Mouse (Mus musculus) stomach, postnatal 0 days (tissue): Measurements from ENCODE around the gene Sept9. TPM values are rescaled to one million over a fixed set of nuclear protein-coding genes. Genes with fewer than 3 reads are reported as not detected.

Experiments used
- ATAC-seq: fragments of 200-750 bp; cut with Nextera tagmentation; 2 replicates; pipeline ENCODE4 v1.8.0; 2017; ENCODE audit not compliant: low FRiP score, low TSS enrichment
- DNase-seq: peaks from one replicate; pipeline ENCODE4 v3.0.0-alpha.2; 2016; ENCODE audit warnings: low spot score
- H3K27ac ChIP-seq: fragments of 300-500 bp; sonication (generic); replicated peaks from 2 replicates; pipeline ENCODE4 v1.5.1; 2014; ENCODE audit warnings: mild to moderate bottlenecking, control low read depth
- H3K27me3 ChIP-seq: fragments of 300-500 bp; sonication (generic); 2 replicates; pipeline ENCODE4 v1.6.1; 2014; ENCODE audit warnings: low read length; ENCODE audit not compliant: control insufficient read depth, insufficient read depth
- H3K36me3 ChIP-seq: fragments of 300-500 bp; sonication (generic); 2 replicates; pipeline ENCODE4 v1.6.1; 2014; ENCODE audit warnings: low read length, mixed read lengths; ENCODE audit not compliant: control insufficient read depth, insufficient read depth
- H3K4me1 ChIP-seq: fragments of 300-500 bp; sonication (generic); replicated peaks from 2 replicates; pipeline ENCODE4 v1.6.1; 2014; ENCODE audit warnings: antibody characterized with exemption; ENCODE audit not compliant: control insufficient read depth, insufficient read depth
- H3K4me2 ChIP-seq: fragments of 300-500 bp; sonication (generic); replicated peaks from 2 replicates; pipeline ENCODE4 v1.6.1; 2014; ENCODE audit warnings: low read depth, mild to moderate bottlenecking, control low read depth, moderate library complexity
- H3K4me3 ChIP-seq: fragments of 300-500 bp; sonication (generic); 2 replicates; pipeline ENCODE4 v1.5.1; 2014; ENCODE audit warnings: low read depth, low read length, control low read depth
- H3K9ac ChIP-seq: fragments of 300-500 bp; sonication (generic); 2 replicates; pipeline ENCODE4 v1.6.1; 2014; ENCODE audit warnings: mild to moderate bottlenecking, low read length, control low read depth, mixed read lengths
- H3K9me3 ChIP-seq: fragments of 300-500 bp; sonication (generic); 2 replicates; pipeline ENCODE4 v1.6.1; 2016; ENCODE audit warnings: low read length; ENCODE audit not compliant: control insufficient read depth
- CTCF ChIP-seq: IDR thresholded peaks from 2 replicates; pipeline ENCODE4 v1.5.1; 2016; ENCODE audit warnings: antibody characterized with exemption, low read depth, mild to moderate bottlenecking, moderate library complexity
- EP300 ChIP-seq: optimal IDR thresholded peaks from 2 replicates; pipeline ENCODE3; 2016; ENCODE audit warnings: antibody characterized with exemption
- WGBS: fragments of 180-500 bp; shearing (Covaris S2); extraction: QIAGEN DNeasy Blood & Tissue Kit; methylation state at CpG from one replicate; pipeline ENCODE4 v1.1.7; 2014; 5-methylcytosine and 5-hydroxymethylcytosine counted together
- polyA plus RNA-seq: library from polyadenylated mRNA; unstranded; fragments of >200 nt; fragmentation: Nextera tagmentation; extraction: Ambion mirVana; gene quantifications from 2 replicates; pipeline ENCODE4 v1.2.1, GENCODE M21; 2015

Sept9 gene
- polyA plus RNA-seq, 1 experiment from 2014 or later: 42.9 TPM

- H3K4me2 ChIP-seq: no peak overlapping the region
Measured at GRCm38 (mm10) chr11:117296500-117297189, 97.2 kb downstream of the Sept9 start.

DNA sequence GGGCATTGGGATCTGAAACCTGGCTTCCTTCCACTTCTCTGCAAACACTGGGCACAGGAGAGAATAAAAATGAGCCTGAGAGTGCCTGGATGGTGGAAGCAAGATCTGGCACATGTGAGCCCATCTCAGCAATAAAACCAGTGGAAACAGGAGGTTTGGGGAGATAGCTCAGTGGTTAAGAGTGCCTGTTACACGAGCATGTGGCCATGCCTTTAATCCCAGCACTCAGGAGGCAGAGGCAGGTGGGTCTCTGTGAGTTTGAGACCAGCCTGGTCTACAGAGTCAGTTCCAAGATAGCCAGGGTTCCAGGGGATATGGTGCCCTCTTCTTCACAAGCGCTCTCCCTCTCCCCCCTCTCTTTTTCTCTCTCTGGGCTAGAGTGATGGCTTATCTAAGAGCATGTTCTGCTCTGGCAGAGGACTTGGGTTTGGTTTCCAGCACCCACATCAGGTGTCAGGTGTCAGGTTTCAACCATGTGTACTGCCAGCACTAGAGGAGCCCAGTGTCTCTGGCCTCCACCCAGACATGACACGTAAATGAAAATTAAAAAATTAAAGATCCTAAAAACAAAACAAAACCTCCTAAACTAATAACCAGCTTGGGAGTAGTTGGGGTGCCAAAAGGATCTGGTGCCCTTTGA, 97.8 kb downstream of the Sept9 start:
- 77% methylated on average over 3 of the region's 3 CpGs for WGBS
- Histone ChIP-seq H3K9me3 (no peaks in the 10 kb centered on the region), H3K27me3 (no peaks in the 10 kb centered on the region), H3K4me3 (no peak overlapping the region), H3K4me1 (0 out of 2 replicates have a peak, but pooled peaks cover 2% of the 10 kb centered on the region), H3K36me3 (0 out of 2 replicates have a peak, but pooled peaks cover 2% of the 10 kb centered on the region), H3K4me2 (no peak overlapping the region), H3K27ac (peak overlapping the region; percentile 81), H3K9ac (no peak overlapping the region)
- DNase-seq (no peak), ATAC-seq (no peak)
- TF ChIP-seq CTCF: no peak
- no peak for TF ChIP-seq EP300

More at GRCm38 (mm10) chr11:117296500-117297189, 97.2 kb downstream of the Sept9 start:
- H3K9ac ChIP-seq: peak overlapping the region; percentile 43; the same call in 1 of the 2 replicates
- H3K27ac ChIP-seq: peak overlapping the region; percentile 92
- 55% methylated on average over 13 of the region's 14 CpGs for WGBS
- H3K27me3 ChIP-seq: no peaks in the 10 kb centered on the region
- DNase-seq: no peak
- H3K9me3 ChIP-seq: no peaks in the 10 kb centered on the region
- ATAC-seq: peak; percentile 74
- H3K36me3 ChIP-seq: peaks cover 8% of the 10 kb centered on the region; the same call in 1 of the 2 replicates
- 0 out of 2 replicates have a peak, but pooled peaks cover 2% of the 10 kb centered on the region for H3K4me1 ChIP-seq
- TF ChIP-seq CTCF (peak; percentile 26; the same call in 1 of the 2 replicates), EP300 (no peak)
- H3K4me3 ChIP-seq: no peak overlapping the region

GRCm38 (mm10) chr11:117299741-117300140, 100.3 kb downstream of the Sept9 start:
- 69% methylated on average over 6 of the region's 6 CpGs for WGBS
- no peaks in the 10 kb centered on the region for H3K27me3 ChIP-seq
- H3K4me2 ChIP-seq: no peak overlapping the region
- H3K9me3 ChIP-seq: no peaks in the 10 kb centered on the region
- TF ChIP-seq CTCF (no peak), EP300 (no peak)
- no peaks in the 10 kb centered on the region for H3K36me3 ChIP-seq
- ATAC-seq (no peak), DNase-seq (no peak)
- H3K4me3 ChIP-seq: no peak overlapping the region
- H3K27ac ChIP-seq: no peak overlapping the region
- H3K9ac ChIP-seq: no peak overlapping the region
- H3K4me1 ChIP-seq: 0 out of 2 replicates have a peak, but pooled peaks cover 2% of the 10 kb centered on the region

- no peak overlapping the region for H3K4me3 ChIP-seq
- ATAC-seq (no peak), DNase-seq (no peak)
- H3K9ac ChIP-seq: no peak overlapping the region
- no peaks in the 10 kb centered on the region for H3K27me3 ChIP-seq
- H3K36me3 ChIP-seq: no peaks in the 10 kb centered on the region
- no peaks in the 10 kb centered on the region for H3K4me1 ChIP-seq
- WGBS: 92% methylated on average over 4 of the region's 4 CpGs
- no peak overlapping the region for H3K27ac ChIP-seq
- TF ChIP-seq CTCF (peak; percentile 62), EP300 (no peak)
- H3K4me2 ChIP-seq: no peak overlapping the region
- H3K9me3 ChIP-seq: no peaks in the 10 kb centered on the region
Measured at GRCm38 (mm10) chr11:117300809-117301208, 101.3 kb downstream of the Sept9 start.

- H3K9me3 ChIP-seq: no peaks in the 10 kb centered on the region
- H3K4me2 ChIP-seq: no peak overlapping the region
- no peak overlapping the region for H3K9ac ChIP-seq
- DNase-seq: no peak
- ATAC-seq: no peak
- WGBS: 72% methylated on average over 6 of the region's 6 CpGs
- no peak overlapping the region for H3K4me3 ChIP-seq
- TF ChIP-seq CTCF (no peak), EP300 (no peak)
- no peaks in the 10 kb centered on the region for H3K27me3 ChIP-seq
- H3K27ac ChIP-seq: no peak overlapping the region; the same call in 1 of the 2 replicates
- no peaks in the 10 kb centered on the region; the same call in 1 of the 2 replicates for H3K36me3 ChIP-seq
- H3K4me1 ChIP-seq: no peaks in the 10 kb centered on the region
Measured at GRCm38 (mm10) chr11:117301716-117302115, 102.3 kb downstream of the Sept9 start.

DNA sequence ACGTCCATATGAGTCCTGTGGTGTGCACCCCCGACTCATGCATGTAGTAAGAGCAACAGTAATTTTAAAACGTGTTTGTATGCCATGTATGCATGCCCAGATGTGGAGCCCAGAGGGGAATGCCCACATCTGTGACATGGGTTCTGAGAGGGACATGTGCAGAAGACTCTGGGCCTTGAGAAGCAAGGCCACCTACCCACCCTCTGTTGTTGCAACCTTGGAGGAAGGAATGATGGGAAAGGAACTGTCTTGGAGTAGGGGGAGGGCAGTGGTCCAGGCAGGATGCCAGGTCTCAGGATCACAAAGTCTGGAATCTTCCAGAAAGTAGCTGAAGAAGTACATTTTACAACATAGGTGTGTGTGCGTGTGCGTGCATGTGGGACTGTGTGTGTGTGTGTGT, 102.9 kb downstream of the Sept9 start:
- Histone ChIP-seq H3K4me1 (no peaks in the 10 kb centered on the region), H3K36me3 (no peaks in the 10 kb centered on the region; the same call in 1 of the 2 replicates), H3K27me3 (no peaks in the 10 kb centered on the region), H3K27ac (no peak overlapping the region), H3K9me3 (no peaks in the 10 kb centered on the region), H3K4me3 (no peak overlapping the region), H3K4me2 (no peak overlapping the region), H3K9ac (no peak overlapping the region)
- no peak for DNase-seq
- 78% methylated on average over 5 of the region's 5 CpGs for WGBS
- TF ChIP-seq EP300 (no peak), CTCF (no peak)
- no peak for ATAC-seq
